Mouse (Mus musculus) regulatory T cell (primary cell): Measurements from ENCODE around the gene B4galt4.
"Not testable (repeated sequence)": the region's sequence is repeated elsewhere in the genome, so short reads cannot be mapped to it uniquely, and the experiment has no call there.

ENCODE experiments used
- in situ Hi-C: fragments of 300-600 bp; cut with MboI, MseI; formaldehyde crosslinking; loops from one replicate; pipeline ENCODE4 v1.15.1; 2025; ENCODE audit warnings: high pct_unique_total_duplicates

B4galt4 gene

DNA sequence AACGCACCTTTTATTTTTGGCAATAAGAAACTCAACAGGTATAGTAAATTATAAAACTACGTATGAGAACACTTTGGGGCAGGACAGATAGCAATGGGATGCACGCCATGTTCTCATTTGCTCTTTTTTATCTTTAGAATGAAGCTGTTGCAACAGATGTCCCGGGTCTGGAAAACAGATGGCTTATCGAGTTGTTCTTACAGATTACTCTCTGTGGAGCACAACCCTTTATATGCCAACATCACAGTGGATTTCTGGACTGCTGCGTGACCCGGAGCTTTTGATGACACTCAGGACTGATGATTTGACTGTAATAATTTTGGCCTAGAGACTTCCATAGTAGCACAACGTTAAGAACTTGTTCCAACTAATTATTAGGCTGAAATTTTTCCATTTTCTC lies 25.7 kb downstream of the B4galt4 start:
- in situ Hi-C loops: no loop called here

DNA sequence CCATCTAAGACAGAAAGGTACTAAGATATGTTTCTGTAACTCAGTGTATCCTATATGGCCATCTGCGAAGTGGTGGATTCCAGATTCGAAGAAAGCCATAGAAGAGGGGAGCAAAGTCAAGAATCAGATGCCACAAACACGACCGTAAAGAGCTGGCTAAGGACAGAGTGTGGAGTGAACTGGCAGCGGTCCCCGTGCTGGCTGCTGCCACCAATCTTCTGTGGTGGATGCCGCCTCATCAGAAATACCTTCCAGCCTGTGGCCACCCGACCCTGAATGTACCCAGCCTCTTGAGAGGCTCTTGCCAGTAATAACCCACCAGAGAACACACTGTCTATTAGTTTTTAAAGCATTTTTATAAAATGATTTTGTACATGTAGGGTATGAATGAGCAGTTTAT lies 26.3 kb downstream of the B4galt4 start:
- in situ Hi-C loops: no loop called here

DNA sequence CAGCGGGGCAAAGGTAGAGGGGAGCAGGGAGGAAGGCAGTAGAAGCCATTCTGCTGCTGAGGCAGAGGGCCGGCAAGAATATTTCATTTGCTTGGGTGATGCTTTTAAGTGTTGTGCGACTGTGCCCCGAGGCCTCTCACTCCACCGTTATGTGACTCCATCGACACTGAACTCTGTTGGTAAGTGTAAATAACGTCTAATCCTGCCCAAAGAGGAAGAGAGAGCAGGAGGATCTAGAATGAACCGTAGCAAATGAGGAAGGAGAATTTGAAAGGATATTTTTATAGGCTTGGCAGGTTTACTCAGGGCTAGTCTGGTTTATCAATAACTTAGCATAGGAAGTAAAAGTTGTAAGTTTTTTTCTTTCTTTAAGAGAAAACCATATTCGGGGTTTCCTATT lies 27.5 kb downstream of the B4galt4 start:
- in situ Hi-C loops: no loop called here

DNA sequence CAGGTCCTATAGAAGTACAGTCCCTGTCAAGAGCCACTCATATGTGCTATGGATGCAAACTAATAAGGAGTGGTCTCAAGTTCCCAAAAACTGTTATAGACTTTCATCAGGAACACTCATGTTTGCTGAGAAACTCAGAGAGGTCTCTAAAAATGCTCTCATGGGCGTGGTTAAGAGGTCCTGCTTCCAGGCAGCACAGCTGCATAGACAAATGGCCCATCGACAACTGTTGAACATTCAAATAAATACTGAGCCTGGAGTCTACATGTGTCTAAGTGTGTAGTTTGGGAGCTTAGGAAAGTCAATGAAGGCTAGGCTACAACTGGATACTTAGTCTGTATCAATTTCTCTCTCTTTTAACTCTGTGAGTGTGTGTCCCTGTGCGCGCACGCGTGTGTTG lies 29.1 kb downstream of the B4galt4 start:
- in situ Hi-C loops: no loop called here

DNA sequence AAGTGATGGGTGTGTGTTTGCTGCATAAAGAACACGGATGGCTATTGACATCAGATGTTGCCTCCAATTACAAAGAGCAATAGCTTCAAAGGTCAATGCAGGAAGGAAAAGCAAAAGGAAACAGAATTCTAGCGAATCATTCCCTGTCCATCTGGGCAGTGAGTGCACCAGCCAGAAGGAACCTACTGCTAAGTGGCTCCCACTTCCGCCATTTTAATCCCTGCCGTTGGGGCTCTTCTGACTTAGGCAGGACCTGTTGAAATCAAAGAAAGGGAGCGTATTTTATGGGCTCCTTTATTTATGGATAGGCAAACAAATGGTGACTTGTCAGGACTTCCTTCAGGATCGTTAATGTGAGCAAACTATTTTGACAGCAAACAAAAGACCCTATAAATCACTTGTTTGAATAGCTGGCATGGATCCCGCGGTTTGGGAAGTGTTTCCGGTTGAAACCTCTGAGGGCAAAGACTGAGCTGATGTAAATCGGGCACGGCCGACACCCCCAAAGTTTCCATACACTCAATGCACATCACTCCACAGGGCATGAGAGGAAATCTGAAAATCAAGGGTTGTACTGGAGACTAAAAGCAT lies 30.9 kb downstream of the B4galt4 start:
- in situ Hi-C loops: no loop called here

DNA sequence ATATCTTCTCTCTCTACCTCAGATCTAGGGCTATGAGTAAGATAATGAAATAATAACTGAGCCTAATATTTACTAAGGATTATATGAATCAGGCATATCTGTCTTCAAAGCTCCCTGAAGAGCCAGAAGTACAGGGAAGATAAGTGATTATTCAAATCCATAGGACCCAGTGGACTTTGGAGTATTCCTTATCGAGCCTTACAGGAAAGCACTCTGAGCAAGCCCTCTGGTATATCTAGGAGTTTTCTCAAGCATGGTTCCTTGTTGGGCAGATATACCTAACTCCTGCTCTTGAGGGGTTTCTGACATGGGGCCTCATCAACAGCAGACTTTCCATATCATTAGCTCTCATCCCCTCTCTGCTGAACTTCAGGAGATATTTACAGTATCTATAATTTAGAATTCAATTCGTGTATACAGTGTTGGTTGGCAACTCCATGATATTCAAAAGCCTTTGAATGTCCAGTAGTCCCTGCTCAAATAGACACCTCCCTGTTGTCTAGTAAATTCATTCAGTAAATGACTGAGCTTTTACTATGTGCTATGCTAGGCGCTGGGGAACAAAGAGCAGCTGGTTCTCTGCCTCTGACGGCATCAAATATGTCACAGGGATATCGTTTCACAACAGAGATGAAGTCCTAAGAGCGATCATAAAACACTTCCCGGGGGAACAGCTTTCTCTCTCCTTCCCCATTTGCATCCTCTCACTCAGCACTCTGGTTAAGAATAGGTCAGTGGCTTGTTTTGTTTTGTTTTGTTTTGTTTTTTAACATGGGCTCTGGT lies 33.1 kb downstream of the B4galt4 start:
- in situ Hi-C loops: no loop called here

DNA sequence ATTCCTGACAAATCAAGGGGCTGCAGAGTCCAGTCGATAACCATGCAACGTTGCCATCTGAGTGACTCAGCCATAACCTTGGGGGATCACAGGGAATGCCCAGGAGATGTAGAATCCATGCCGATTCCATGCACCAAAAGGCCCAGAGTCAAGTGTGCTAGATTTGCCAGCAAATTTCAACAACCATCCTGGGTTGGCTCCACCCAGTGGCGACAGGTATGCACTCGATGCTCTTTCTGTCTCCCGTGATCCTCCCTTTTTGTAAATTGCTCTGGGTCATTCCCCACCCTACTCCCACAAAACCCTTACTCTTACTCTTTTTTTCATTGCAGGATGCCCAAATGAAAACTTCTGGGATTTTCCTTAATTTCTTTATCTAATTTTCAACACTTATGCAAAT lies 34.3 kb downstream of the B4galt4 start:
- in situ Hi-C loops: no loop called here

DNA sequence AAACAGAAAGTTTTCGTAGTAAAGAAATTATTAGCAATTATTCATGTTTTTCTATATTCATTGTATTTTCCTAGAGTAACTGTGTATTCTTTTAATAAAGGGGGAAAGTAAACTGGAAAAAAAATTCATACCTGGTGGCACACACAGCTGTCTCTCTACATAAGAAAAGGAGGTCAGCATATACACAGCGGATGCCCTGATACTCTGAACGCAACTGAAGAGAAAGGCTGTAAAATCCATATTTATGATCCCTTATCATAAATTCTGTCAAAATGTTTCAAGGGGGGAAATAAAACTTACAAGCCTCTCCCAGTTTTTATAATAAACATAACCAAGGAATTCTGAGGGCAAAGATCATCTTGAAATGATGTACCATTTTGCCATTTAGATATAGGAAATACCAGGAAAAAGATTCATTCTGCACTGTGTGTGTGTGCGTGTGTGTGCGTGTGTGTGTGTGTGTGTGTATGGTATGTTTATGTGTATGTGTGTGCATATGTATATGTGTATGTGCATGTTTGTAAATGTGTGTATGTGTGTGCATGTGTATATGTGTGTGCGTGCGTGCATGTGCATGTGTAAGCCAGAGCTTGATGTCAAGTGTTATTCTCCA lies 39.0 kb downstream of the B4galt4 start:
- in situ Hi-C loops: no loop called here

DNA sequence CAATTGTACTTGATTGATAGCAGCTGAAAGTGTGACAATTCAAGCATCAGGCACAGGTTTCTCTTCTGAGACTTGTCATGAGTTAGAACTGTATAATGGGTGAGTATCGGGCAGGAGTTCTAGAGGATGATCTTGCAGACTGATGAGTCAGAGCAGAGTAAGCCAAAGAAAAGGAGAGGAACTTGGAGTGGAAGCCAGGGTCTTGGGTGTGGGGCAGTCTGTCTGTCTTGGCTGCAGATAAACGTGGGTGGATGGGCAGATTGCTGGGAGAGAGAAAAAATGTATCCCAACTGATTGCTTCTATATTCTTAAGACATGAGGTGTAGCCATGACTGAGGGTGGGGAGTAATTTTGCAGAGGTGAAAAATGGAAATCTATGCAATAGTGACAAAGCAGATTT lies 39.9 kb downstream of the B4galt4 start:
- in situ Hi-C loops: no loop called here

DNA sequence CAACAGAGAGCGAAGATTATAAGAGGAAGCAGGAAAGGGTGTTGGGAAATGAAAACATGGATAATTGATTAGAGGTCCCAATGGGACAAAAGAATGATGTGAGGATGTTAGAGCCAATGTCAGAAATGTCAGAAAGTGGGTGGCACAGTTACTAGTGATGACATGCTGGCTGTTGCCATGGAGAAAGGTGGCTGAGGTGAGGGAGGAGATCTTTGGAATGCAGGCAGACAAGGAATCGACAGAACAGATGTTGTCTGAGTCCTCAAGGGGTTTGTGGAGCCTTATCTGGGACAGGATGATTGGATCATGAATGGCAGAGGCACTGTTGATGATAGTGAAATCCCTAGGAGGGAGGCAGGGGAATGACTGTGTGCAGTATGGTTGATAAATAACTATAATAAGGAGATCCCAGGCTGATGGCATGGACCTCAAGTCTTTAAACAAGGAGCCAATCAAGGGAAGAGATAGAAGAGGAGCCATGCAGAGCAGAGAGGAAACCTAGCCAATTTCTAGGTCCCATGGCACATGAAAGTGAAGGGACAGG lies 40.5 kb downstream of the B4galt4 start:
- in situ Hi-C loops: no loop called here

DNA sequence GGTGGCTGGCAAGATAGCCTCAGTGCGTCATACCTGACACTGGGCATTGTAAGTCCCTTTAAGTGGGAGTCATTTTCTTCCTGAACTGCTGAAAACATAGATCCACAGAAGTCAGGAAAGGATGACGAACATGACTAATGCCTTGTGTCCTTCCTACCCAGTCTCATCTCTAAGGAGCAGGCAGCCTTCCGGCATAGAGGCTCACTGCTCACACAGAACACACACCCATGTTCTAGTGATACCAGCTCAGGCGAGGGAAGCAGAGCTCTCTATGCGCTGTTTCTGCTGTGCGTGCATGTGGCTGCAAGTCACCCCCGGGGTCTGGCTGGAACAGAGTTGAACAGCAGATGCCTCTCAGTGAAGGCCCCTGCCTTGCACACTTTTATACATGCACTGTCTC lies 43.2 kb downstream of the B4galt4 start:
- in situ Hi-C loops: no loop called here

DNA sequence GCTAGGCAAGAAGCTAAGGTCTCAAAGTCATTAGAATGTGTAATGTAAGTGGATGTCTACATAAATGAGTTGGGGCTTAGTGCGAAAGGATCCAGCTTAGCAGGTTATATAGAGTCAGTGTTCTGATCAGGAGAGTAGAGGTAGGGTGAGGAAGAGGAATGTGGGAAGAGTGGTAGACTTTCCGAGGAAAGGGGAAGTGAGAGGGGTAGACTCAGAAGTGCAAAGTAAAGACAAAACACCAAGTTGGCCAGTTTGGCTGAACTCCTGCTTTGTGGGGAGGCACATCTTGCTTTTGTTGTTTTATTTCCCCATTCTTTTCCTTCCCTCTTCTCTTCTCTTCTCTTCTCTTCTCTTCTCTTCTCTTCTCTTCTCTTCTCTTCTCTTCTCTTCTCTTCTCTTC lies 47.0 kb downstream of the B4galt4 start:
- in situ Hi-C loops: no loop called here

DNA sequence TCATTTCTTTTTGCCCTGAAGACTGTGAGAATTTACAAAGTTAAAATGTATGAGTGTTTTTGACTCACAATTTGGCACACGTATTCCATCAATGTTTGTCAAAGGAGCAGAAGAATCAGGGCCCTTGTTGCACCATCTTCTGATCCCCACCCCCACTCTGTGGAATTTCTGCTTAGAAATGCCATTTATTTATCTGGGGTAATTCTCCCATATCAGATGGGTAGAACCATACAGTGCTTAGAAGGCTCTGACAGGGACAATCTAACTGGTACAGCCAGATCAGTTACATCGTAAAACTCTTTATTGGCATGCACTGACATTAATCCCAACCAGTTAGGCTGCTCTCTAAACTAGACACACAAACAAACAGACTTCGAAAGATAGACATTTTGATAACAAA lies 47.9 kb downstream of the B4galt4 start:
- in situ Hi-C loops: no loop called here

DNA sequence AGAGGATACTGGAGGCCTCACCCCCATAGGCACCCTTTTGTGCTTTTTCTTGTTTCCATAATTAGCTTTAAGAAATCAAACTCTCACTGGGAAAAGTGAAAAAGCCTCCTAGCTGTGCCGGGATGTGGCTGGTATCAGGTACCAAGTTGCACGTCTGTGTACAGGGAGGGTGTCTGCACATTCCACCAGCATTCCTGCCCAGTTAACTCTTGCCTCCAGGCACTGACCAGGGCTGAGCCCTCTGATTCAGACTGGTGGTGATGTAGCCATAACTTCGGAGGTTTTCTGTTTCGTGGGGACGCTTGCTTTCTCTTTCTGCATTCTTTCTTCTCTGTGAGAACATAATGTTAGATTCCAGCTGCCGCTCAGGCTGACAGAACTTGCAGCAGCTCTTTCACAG lies 51.1 kb downstream of the B4galt4 start:
- in situ Hi-C loops: no loop called here

DNA sequence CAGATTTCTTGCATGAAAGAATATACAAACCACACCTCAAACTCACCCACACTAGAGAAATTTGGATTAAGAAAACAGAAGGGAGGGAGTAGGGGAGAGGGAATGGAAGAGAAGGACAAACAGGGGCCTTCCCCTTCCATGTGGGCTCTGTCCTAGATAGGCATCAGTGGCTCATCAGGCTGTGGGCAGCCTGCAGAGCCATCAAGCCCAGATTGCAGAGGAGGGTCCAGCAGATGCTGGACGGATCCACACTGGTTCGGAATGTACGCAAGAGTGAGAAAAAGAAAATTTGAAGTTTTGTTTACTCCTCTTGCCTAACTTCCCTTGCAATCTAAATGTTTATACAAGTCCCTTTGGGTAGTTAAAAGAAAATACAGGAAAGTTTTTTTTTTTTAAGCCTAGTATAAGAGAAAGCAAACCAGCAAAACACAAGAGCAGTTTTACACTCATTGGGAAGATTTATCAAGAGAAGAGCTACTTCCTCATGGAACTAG lies 56.9 kb downstream of the B4galt4 start:
- in situ Hi-C loops: no loop called here

DNA sequence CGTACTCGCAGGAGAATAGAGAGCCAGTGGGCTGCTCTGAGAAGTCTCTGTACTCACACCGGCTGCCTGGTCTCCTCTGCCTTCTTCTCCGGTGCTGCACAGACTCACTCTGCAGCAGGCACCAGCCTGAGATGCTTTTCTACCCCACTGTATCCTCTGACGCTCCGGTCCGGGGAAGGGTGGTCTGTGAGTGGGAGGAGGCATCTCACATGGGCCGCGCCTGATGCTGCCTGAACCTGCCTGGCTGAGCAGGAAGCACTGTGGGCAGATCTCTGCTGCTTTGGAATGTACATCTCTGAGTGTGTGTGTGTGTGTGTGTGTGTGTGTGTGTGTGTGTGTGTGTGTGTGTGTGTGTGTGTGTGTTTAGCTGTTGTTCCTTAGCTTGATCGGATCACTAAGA lies 58.0 kb downstream of the B4galt4 start, which contains the start of gene Upk1b:
Gene Upk1b (minus strand): TSS at position 238 of the 400 bp plus-strand sequence.
- in situ Hi-C loops: no loop called here

DNA sequence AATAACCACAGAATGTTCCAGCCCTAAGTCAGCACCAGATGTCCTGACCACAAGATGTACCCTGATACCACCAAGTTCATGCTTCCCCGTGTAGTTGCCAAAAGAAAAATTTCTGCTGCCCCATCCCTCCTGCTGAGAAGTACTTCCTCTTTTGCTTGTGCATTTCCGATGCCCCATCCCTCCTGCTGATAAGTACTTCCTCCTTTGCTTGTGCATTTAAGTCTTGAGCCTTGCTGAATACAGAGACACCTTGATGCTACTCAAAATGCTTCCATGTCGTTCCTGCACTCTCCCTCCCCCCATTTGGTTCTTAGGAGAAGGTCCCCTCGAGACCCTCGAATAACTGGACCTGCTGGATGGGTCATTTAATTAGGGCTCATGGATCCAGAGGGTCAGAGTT lies 65.7 kb downstream of the B4galt4 start:
- in situ Hi-C loops: not testable (repeated sequence)

DNA sequence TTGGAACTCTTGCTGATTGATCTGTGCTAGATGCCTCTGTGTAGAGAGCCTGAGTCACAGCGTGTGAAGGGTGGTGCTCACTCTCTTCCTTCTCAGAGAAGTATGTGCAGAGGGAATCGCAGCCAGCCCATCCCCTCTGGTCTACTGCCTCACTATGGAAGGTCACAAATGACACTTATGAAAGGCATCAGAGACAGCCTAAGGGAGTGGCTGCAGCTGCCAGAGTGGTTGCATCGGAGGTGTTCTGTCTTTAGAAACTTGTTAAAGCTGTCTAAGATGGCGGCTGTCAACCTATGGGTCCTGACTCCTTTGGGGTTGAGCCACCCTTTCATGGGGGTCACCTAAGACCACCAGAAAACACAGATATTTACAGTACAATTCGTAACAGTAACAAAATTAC lies 68.1 kb downstream of the B4galt4 start:
- in situ Hi-C loops: loop anchor here (5.0 kb wide), 1 partner anchor 188 kb away; no protein-coding TSS in a partner anchor

DNA sequence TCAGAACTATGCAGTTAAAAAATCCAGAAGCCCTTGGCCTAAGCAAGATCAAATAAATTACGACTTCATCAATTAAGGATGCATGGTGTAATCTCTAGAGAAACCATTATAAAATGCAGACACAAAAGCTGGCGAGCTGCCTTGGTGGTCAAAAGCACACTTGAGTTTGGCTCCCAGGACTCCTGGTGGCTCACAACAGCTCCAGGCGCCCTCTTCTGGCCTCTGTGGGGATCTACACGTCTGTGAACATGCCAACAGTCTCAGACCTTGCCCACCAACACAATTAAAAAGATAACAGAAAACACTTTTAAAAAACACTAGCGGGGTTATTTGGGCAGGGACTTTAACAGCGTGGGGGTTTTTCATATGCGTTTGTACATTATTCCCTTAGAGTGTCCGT lies 70.5 kb downstream of the B4galt4 start:
- in situ Hi-C loops: loop anchor here (5.0 kb wide), 1 partner anchor 190 kb away; no protein-coding TSS in a partner anchor
